Mouse (Mus musculus): ENCODE data around the gene Ambra1. TPM values are rescaled to one million over a fixed set of nuclear protein-coding genes. Genes with fewer than 3 reads are reported as not detected.

The Ambra1 gene
- polyA plus RNA-seq, 1 experiment from 2014 or later = 5.2 TPM

GRCm38 (mm10) chr2:91922586-91923414, 192.9 kb downstream of the Ambra1 start:
- no peaks in the 10 kb centered on the region for H3K9me3 ChIP-seq (replicated peaks)
- peaks cover 82% of the 10 kb centered on the region for H3K27me3 ChIP-seq
- no peak overlapping the region for H3K9ac ChIP-seq
- WGBS (ENCODE audit: insufficient replicate concordance) = 3% methylated on average over 37 of the region's 37 CpGs
- no peak for ATAC-seq (ENCODE audit: insufficient read depth)
- H3K36me3 ChIP-seq (replicated peaks) = peaks cover 7% of the 10 kb centered on the region
- no peak overlapping the region for H3K27ac ChIP-seq (replicated peaks)
- H3K4me1 ChIP-seq (replicated peaks) = peaks cover 38% of the 10 kb centered on the region
- peak overlapping the region; percentile 80 for H3K4me2 ChIP-seq
- peak overlapping the region; percentile 52 for H3K4me3 ChIP-seq (replicated peaks)

- WGBS (ENCODE audit: insufficient replicate concordance) = 4% methylated on average over 54 of the region's 54 CpGs
- no peaks in the 10 kb centered on the region for H3K9me3 ChIP-seq (replicated peaks)
- peak overlapping the region; percentile 80 for H3K4me2 ChIP-seq
- H3K4me1 ChIP-seq (replicated peaks) = peaks cover 42% of the 10 kb centered on the region
- no peak overlapping the region for H3K9ac ChIP-seq
- H3K27me3 ChIP-seq = peaks cover 90% of the 10 kb centered on the region
- H3K4me3 ChIP-seq (replicated peaks) = peak overlapping the region; percentile 30
- no peaks in the 10 kb centered on the region for H3K36me3 ChIP-seq (replicated peaks)
- no peak overlapping the region for H3K27ac ChIP-seq (replicated peaks)
- ATAC-seq (ENCODE audit: insufficient read depth) = peak; percentile 38; the same call in 1 of the 2 replicates
Observed at GRCm38 (mm10) chr2:91923415-91924337, 193.7 kb downstream of the Ambra1 start.

- no peak for ATAC-seq (ENCODE audit: insufficient read depth)
- H3K4me2 ChIP-seq = no peak overlapping the region
- 64% methylated on average over 1 of the region's 1 CpGs for WGBS (ENCODE audit: insufficient replicate concordance)
Observed at GRCm38 (mm10) chr2:91924726-91925125, 194.8 kb downstream of the Ambra1 start.

GRCm38 (mm10) chr2:91925442-91925841, 195.5 kb downstream of the Ambra1 start:
- Histone ChIP-seq H3K36me3 (replicated peaks) (no peaks in the 10 kb centered on the region), H3K27ac (replicated peaks) (no peak overlapping the region), H3K4me2 (no peak overlapping the region), H3K4me1 (replicated peaks) (peaks cover 47% of the 10 kb centered on the region), H3K4me3 (replicated peaks) (no peak overlapping the region), H3K27me3 (peaks cover 95% of the 10 kb centered on the region), H3K9me3 (replicated peaks) (no peaks in the 10 kb centered on the region), H3K9ac (no peak overlapping the region)
- ATAC-seq (ENCODE audit: insufficient read depth) = no peak
- 70% methylated on average over 15 of the region's 15 CpGs for WGBS (ENCODE audit: insufficient replicate concordance)

More at GRCm38 (mm10) chr2:91924726-91925125, 194.8 kb downstream of the Ambra1 start:
- Histone ChIP-seq H3K27me3 (peaks cover 95% of the 10 kb centered on the region), H3K9me3 (replicated peaks) (no peaks in the 10 kb centered on the region), H3K27ac (replicated peaks) (no peak overlapping the region), H3K4me3 (replicated peaks) (no peak overlapping the region), H3K9ac (no peak overlapping the region), H3K4me1 (replicated peaks) (peaks cover 42% of the 10 kb centered on the region), H3K36me3 (replicated peaks) (no peaks in the 10 kb centered on the region)

- H3K9ac ChIP-seq = no peak within 1 kb of the TSS
- H3K9me3 ChIP-seq (replicated peaks) = no peaks in the 10 kb centered on the region
- 69% methylated on average over 3 of the region's 3 CpGs for WGBS (ENCODE audit: insufficient replicate concordance)
- peaks cover 95% of the 10 kb centered on the region for H3K27me3 ChIP-seq
- ATAC-seq (ENCODE audit: insufficient read depth) = no peak
- H3K27ac ChIP-seq (replicated peaks) = no peak within 1 kb of the TSS
- H3K4me1 ChIP-seq (replicated peaks) = peaks cover 51% of the 10 kb centered on the region
- H3K4me3 ChIP-seq (replicated peaks) = no peak within 1 kb of the TSS
- no peaks in the 10 kb centered on the region for H3K36me3 ChIP-seq (replicated peaks)
- peak within 1 kb of the TSS; percentile 39 for H3K4me2 ChIP-seq
Observed at GRCm38 (mm10) chr2:91926949-91927348, 197.0 kb downstream of the Ambra1 start, which contains the start of gene Chrm4. Gene Chrm4, plus strand, starts transcription at chr2:91927249.

- H3K27me3 ChIP-seq = peaks cover 91% of the 10 kb centered on the region
- peaks cover 4% of the 10 kb centered on the region for H3K36me3 ChIP-seq (replicated peaks)
- no peak overlapping the region for H3K9ac ChIP-seq
- H3K4me1 ChIP-seq (replicated peaks) = peaks cover 51% of the 10 kb centered on the region
- WGBS (ENCODE audit: insufficient replicate concordance) = 38% methylated on average over 34 of the region's 34 CpGs
- H3K4me3 ChIP-seq (replicated peaks) = no peak overlapping the region
- no peaks in the 10 kb centered on the region for H3K9me3 ChIP-seq (replicated peaks)
- H3K27ac ChIP-seq (replicated peaks) = no peak overlapping the region
- no peak for ATAC-seq (ENCODE audit: insufficient read depth)
- peak overlapping the region; percentile 39 for H3K4me2 ChIP-seq
Observed at GRCm38 (mm10) chr2:91927826-91928533, 198.0 kb downstream of the Ambra1 start.

GRCm38 (mm10) chr2:91928534-91929350, 198.8 kb downstream of the Ambra1 start:
- Histone ChIP-seq H3K9ac (no peak overlapping the region), H3K27ac (replicated peaks) (no peak overlapping the region), H3K4me3 (replicated peaks) (no peak overlapping the region), H3K9me3 (replicated peaks) (no peaks in the 10 kb centered on the region), H3K4me2 (no peak overlapping the region), H3K36me3 (replicated peaks) (peaks cover 12% of the 10 kb centered on the region), H3K4me1 (replicated peaks) (peaks cover 51% of the 10 kb centered on the region), H3K27me3 (peaks cover 84% of the 10 kb centered on the region)
- 69% methylated on average over 23 of the region's 23 CpGs for WGBS (ENCODE audit: insufficient replicate concordance)
- no peak for ATAC-seq (ENCODE audit: insufficient read depth)

- Histone ChIP-seq H3K4me2 (no peak overlapping the region), H3K9me3 (replicated peaks) (no peaks in the 10 kb centered on the region), H3K36me3 (replicated peaks) (peaks cover 19% of the 10 kb centered on the region), H3K4me1 (replicated peaks) (peaks cover 54% of the 10 kb centered on the region), H3K27ac (replicated peaks) (no peak overlapping the region), H3K4me3 (replicated peaks) (no peak overlapping the region), H3K27me3 (peaks cover 76% of the 10 kb centered on the region), H3K9ac (no peak overlapping the region)
- WGBS (ENCODE audit: insufficient replicate concordance) = 57% methylated on average over 3 of the region's 3 CpGs
- no peak for ATAC-seq (ENCODE audit: insufficient read depth)
Observed at GRCm38 (mm10) chr2:91929455-91929854, 199.5 kb downstream of the Ambra1 start.

- Histone ChIP-seq H3K4me2 (peak overlapping the region; percentile 66), H3K27ac (replicated peaks) (no peak overlapping the region), H3K36me3 (replicated peaks) (peaks cover 24% of the 10 kb centered on the region), H3K4me3 (replicated peaks) (no peak overlapping the region), H3K9ac (no peak overlapping the region), H3K4me1 (replicated peaks) (peaks cover 58% of the 10 kb centered on the region), H3K27me3 (peaks cover 72% of the 10 kb centered on the region), H3K9me3 (replicated peaks) (no peaks in the 10 kb centered on the region)
- no peak for ATAC-seq (ENCODE audit: insufficient read depth)
- WGBS (ENCODE audit: insufficient replicate concordance) = 13% methylated on average over 12 of the region's 12 CpGs
Observed at GRCm38 (mm10) chr2:91929936-91930335, 200.0 kb downstream of the Ambra1 start.

- Histone ChIP-seq H3K4me1 (replicated peaks) (peaks cover 58% of the 10 kb centered on the region), H3K27ac (replicated peaks) (no peak overlapping the region)
Observed at GRCm38 (mm10) chr2:91930761-91931291, 200.9 kb downstream of the Ambra1 start.

More at GRCm38 (mm10) chr2:91930761-91931291, 200.9 kb downstream of the Ambra1 start:
- Histone ChIP-seq H3K9ac (no peak overlapping the region), H3K36me3 (replicated peaks) (peaks cover 32% of the 10 kb centered on the region), H3K4me2 (peak overlapping the region; percentile 66), H3K27me3 (peaks cover 63% of the 10 kb centered on the region), H3K9me3 (replicated peaks) (no peaks in the 10 kb centered on the region), H3K4me3 (replicated peaks) (peak overlapping the region; percentile 39)
- ATAC-seq (ENCODE audit: insufficient read depth) = no peak
- 26% methylated on average over 23 of the region's 23 CpGs for WGBS (ENCODE audit: insufficient replicate concordance)

All from liver, embryonic 15.5 days (tissue).